Mouse (Mus musculus) midbrain, postnatal 0 days (tissue): Measurements from ENCODE around the gene Prdm16. TPM values are rescaled to one million over a fixed set of nuclear protein-coding genes. Genes with fewer than 3 reads are reported as not detected.
A peak's percentile ranks its signal among the peaks of the same experiment; 100 is the strongest.

Experiments used
- ATAC-seq: fragments of 200-750 bp; cut with Nextera tagmentation; 2 replicates; pipeline ENCODE4 v1.8.0; 2017; ENCODE audit warnings: moderate number of reproducible peaks, mild to moderate bottlenecking, moderate TSS enrichment, moderate library complexity; ENCODE audit not compliant: low FRiP score
- DNase-seq: peaks from one replicate; pipeline ENCODE4 v3.0.0-alpha.2; 2015; ENCODE audit warnings: low spot score
- H3K27ac ChIP-seq: fragments of 300-500 bp; sonication (generic); 2 replicates; pipeline ENCODE4 v1.5.1; 2014; ENCODE audit warnings: low read depth, mild to moderate bottlenecking, low read length, mixed read lengths
- H3K27me3 ChIP-seq: fragments of 300-500 bp; sonication (generic); 2 replicates; pipeline ENCODE4 v1.6.1; 2014; ENCODE audit warnings: low read length, control low read depth, mixed read lengths; ENCODE audit not compliant: insufficient read depth
- H3K36me3 ChIP-seq: fragments of 300-500 bp; sonication (generic); 2 replicates; pipeline ENCODE4 v1.6.1; 2014; ENCODE audit warnings: low read length, control low read depth, mixed read lengths; ENCODE audit not compliant: insufficient read depth
- H3K4me1 ChIP-seq: fragments of 300-500 bp; sonication (generic); 2 replicates; pipeline ENCODE4 v1.6.1; 2014; ENCODE audit warnings: mild to moderate bottlenecking, control low read depth, antibody characterized with exemption, low read length, mixed read lengths; ENCODE audit not compliant: insufficient read depth
- H3K4me2 ChIP-seq: fragments of 300-500 bp; sonication (generic); 2 replicates; pipeline ENCODE4 v1.6.1; 2014; ENCODE audit warnings: low read depth, mild to moderate bottlenecking, low read length, mixed read lengths; ENCODE audit not compliant: poor library complexity, severe bottlenecking
- H3K4me3 ChIP-seq: fragments of 300-500 bp; sonication (generic); 2 replicates; pipeline ENCODE4 v1.5.1; 2014; ENCODE audit warnings: low read depth, mild to moderate bottlenecking, low read length, moderate library complexity
- H3K9ac ChIP-seq: fragments of 300-500 bp; sonication (generic); replicated peaks from 2 replicates; pipeline ENCODE4 v1.6.1; 2014; ENCODE audit warnings: mild to moderate bottlenecking, low read length, moderate library complexity, mixed read lengths; ENCODE audit not compliant: poor library complexity, severe bottlenecking
- H3K9me3 ChIP-seq: fragments of 300-500 bp; sonication (generic); 2 replicates; pipeline ENCODE4 v1.6.1; 2016; ENCODE audit warnings: low read length, control low read depth
- CTCF ChIP-seq: IDR thresholded peaks from 2 replicates; pipeline ENCODE4 v1.5.1; 2016; ENCODE audit warnings: antibody characterized with exemption, mild to moderate bottlenecking
- WGBS: fragments of 180-500 bp; shearing (Covaris S2); extraction: QIAGEN DNeasy Blood & Tissue Kit; methylation state at CpG from one replicate; pipeline ENCODE4 v1.1.7; 2014; 5-methylcytosine and 5-hydroxymethylcytosine counted together
- polyA plus RNA-seq: library from polyadenylated mRNA; unstranded; fragments of >200 nt; fragmentation: Nextera tagmentation; extraction: Ambion mirVana; gene quantifications from 2 replicates; pipeline ENCODE4 v1.2.1, GENCODE M21; 2015
- total RNA-seq: library from RNA; depleted of rRNA; stranded (reverse); fragments of >200 nt; gene quantifications from 2 replicates; pipeline ENCODE4 v1.2.3, GENCODE M21; 2014

Prdm16 gene
- total and polyA plus RNA-seq, 2 experiments from 2014 or later = 9.3 to 10.7 TPM

- H3K27ac ChIP-seq = no peak overlapping the region
- ATAC-seq = no peak
- 59% methylated on average over 21 of the region's 21 CpGs for WGBS
These were observed 54.0 kb downstream of the Prdm16 start for GRCm38 (mm10) chr4:154582607-154583236.

DNA sequence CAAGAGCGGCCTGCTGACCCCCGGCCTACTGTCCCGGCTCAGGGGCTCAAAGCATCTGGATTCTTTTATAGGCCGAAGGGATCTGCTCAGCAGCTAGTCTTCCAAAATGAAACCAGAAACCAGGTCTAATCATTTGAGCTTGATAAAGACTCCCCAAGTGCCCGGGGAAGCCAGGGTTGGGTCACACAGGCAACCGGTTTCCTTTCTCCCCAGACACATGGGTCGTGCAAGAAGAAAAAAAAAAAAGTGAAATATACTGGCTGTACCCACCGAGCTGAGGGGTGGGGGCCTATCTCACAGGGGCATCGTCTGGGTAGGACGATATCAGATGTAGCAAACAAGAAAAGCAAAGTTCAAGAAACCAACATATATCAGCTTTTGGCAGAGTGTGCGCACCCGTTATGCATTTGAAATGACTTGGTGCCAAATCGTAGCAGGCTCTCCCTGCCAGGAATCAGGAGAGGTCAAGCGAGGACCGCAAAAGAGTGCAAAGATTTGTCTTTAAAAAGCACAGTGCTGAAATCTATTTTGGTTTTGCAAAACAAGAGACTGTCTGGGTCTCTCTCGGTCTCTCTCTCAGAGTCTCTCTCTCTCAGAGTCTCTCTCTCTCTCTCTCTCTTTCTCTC, 55.3 kb downstream of the Prdm16 start:
- Histone ChIP-seq H3K9ac (no peak overlapping the region), H3K27me3 (no peaks in the 10 kb centered on the region), H3K4me2 (no peak overlapping the region), H3K4me1 (no peaks in the 10 kb centered on the region), H3K27ac (no peak overlapping the region), H3K36me3 (no peaks in the 10 kb centered on the region), H3K4me3 (no peak overlapping the region), H3K9me3 (no peaks in the 10 kb centered on the region)
- no peak for DNase-seq
- ATAC-seq = no peak
- 75% methylated on average over 16 of the region's 16 CpGs for WGBS
- no peak for TF ChIP-seq CTCF

More at GRCm38 (mm10) chr4:154582607-154583236, 54.0 kb downstream of the Prdm16 start:
- Histone ChIP-seq H3K4me3 (no peak overlapping the region), H3K36me3 (no peaks in the 10 kb centered on the region), H3K9me3 (no peaks in the 10 kb centered on the region), H3K4me1 (0 out of 2 replicates have a peak, but pooled peaks cover 2% of the 10 kb centered on the region), H3K4me2 (no peak overlapping the region), H3K9ac (no peak overlapping the region), H3K27me3 (no peaks in the 10 kb centered on the region)
- peak; percentile 42 for DNase-seq
- TF ChIP-seq CTCF = no peak

- WGBS = 71% methylated on average over 13 of the region's 13 CpGs
- Histone ChIP-seq H3K27me3 (no peaks in the 10 kb centered on the region), H3K27ac (no peak overlapping the region), H3K36me3 (no peaks in the 10 kb centered on the region), H3K4me1 (no peaks in the 10 kb centered on the region), H3K4me3 (no peak overlapping the region), H3K4me2 (no peak overlapping the region), H3K9me3 (no peaks in the 10 kb centered on the region), H3K9ac (no peak overlapping the region)
- DNase-seq = no peak
- no peak for ATAC-seq
- no peak for TF ChIP-seq CTCF
These were observed 62.3 kb downstream of the Prdm16 start for GRCm38 (mm10) chr4:154574208-154574875.

DNA sequence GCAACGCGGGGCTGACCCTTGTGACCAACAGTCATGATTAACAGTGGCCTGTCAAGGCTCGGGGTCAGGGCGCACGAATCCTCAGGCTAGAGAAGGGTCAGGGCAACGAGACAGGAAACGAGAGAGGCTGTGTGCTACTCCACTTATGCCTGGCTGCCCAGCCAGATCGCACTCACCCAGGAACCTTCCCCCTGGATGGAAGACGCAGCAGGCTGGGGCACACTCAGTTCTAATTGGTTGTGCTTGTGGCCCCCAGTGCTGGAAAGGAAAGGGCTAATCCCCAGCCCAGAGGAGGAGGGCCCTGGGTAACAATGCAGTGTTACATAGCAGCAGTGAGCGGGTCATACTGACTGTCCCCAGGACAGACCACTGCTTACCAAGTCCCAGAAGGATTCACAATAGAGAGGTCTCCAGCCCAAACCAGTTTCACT, 66.2 kb downstream of the Prdm16 start:
- 35% methylated on average over 10 of the region's 10 CpGs for WGBS
- peak; percentile 12 for DNase-seq
- Histone ChIP-seq H3K9ac (no peak overlapping the region), H3K4me3 (no peak overlapping the region), H3K4me1 (no peaks in the 10 kb centered on the region), H3K27ac (no peak overlapping the region), H3K9me3 (no peaks in the 10 kb centered on the region), H3K36me3 (no peaks in the 10 kb centered on the region), H3K4me2 (no peak overlapping the region), H3K27me3 (no peaks in the 10 kb centered on the region)
- TF ChIP-seq CTCF = no peak
- ATAC-seq = peak; percentile 63; the same call in 1 of the 2 replicates

DNA sequence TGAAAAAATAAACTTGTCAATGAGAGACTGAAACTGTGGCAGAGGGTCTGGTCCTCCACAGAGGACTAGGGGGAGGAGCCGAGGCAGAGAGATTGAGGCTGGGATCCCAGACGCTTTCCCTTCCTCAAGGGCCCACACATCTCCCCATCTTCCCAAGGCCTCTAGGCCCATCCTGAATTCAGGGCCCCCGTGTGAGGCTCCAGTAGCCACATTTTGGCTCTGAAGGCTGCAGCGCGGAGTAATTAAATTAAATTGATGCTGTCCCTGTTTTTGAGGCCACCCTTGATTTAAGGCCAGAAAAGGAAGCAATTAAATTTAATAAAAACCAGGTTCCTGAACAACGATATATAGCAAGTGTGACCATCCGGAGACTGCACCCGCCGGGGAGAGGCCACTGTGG, 66.8 kb downstream of the Prdm16 start:
- TF ChIP-seq CTCF = no peak
- Histone ChIP-seq H3K27me3 (no peaks in the 10 kb centered on the region), H3K9me3 (no peaks in the 10 kb centered on the region), H3K9ac (no peak overlapping the region), H3K36me3 (no peaks in the 10 kb centered on the region), H3K4me1 (no peaks in the 10 kb centered on the region), H3K4me2 (no peak overlapping the region), H3K4me3 (no peak overlapping the region), H3K27ac (no peak overlapping the region)
- DNase-seq (no peak), ATAC-seq (no peak)
- 85% methylated on average over 9 of the region's 9 CpGs for WGBS

DNA sequence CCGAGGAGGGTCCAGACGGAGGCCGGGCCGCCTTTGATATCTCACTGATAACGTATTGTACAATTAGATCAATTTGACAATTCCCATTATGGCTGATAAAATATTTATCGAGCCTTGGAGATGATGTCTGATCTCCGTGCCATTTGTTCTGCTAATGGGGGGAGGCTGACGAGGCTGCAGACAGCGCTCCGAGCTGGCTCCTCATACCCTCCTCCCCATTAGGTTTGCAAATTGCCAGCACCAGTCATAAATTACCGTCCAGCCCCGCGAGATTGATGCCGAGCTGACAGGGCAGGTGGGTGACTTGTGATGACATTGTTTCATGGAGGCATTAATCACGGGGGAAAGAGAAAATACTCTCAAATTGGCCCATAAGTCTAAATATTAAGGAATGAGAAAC, 67.9 kb downstream of the Prdm16 start:
- no peaks in the 10 kb centered on the region for H3K27me3 ChIP-seq
- no peak overlapping the region for H3K4me3 ChIP-seq
- no peaks in the 10 kb centered on the region for H3K36me3 ChIP-seq
- no peaks in the 10 kb centered on the region for H3K9me3 ChIP-seq
- 37% methylated on average over 15 of the region's 15 CpGs for WGBS
- DNase-seq (no peak), ATAC-seq (no peak)
- H3K4me1 ChIP-seq = no peaks in the 10 kb centered on the region
- H3K9ac ChIP-seq = no peak overlapping the region
- no peak overlapping the region for H3K4me2 ChIP-seq
- TF ChIP-seq CTCF = no peak
- no peak overlapping the region for H3K27ac ChIP-seq
